Mouse (Mus musculus) embryonic facial prominence, embryonic 13.5 days (tissue): ENCODE results near the gene Cyp27a1. TPM values are rescaled to one million over a fixed set of nuclear protein-coding genes. Genes with fewer than 3 reads are reported as not detected.

Source experiments
- ATAC-seq: fragments of 200-750 bp; cut with Nextera tagmentation; 2 replicates; pipeline ENCODE4 v1.8.0; 2017; ENCODE audit warnings: low read depth; ENCODE audit not compliant: insufficient number of reproducible peaks, insufficient read depth, low FRiP score, low TSS enrichment
- H3K27ac ChIP-seq: fragments of 300-500 bp; sonication (generic); 2 replicates; pipeline ENCODE4 v1.5.1; 2015; ENCODE audit warnings: moderate library complexity, mild to moderate bottlenecking, inconsistent platforms
- H3K27me3 ChIP-seq: fragments of 300-500 bp; sonication (generic); 2 replicates; pipeline ENCODE4 v1.6.1; 2015; ENCODE audit warnings: mild to moderate bottlenecking, inconsistent platforms
- H3K36me3 ChIP-seq: fragments of 300-500 bp; sonication (generic); 2 replicates; pipeline ENCODE4 v1.6.1; 2015; ENCODE audit warnings: mild to moderate bottlenecking, inconsistent platforms
- H3K4me1 ChIP-seq: fragments of 300-500 bp; sonication (generic); 2 replicates; pipeline ENCODE4 v1.6.1; 2015; ENCODE audit warnings: inconsistent platforms
- H3K4me2 ChIP-seq: fragments of 300-500 bp; sonication (generic); 2 replicates; pipeline ENCODE4 v1.6.1; 2015; ENCODE audit warnings: moderate library complexity, mild to moderate bottlenecking, inconsistent platforms
- H3K4me3 ChIP-seq: fragments of 300-500 bp; sonication (generic); 2 replicates; pipeline ENCODE4 v1.5.1; 2015; ENCODE audit warnings: mild to moderate bottlenecking, inconsistent platforms
- H3K9ac ChIP-seq: fragments of 300-500 bp; sonication (generic); 2 replicates; pipeline ENCODE4 v1.6.1; 2015; ENCODE audit warnings: mild to moderate bottlenecking, inconsistent platforms
- H3K9me3 ChIP-seq: fragments of 300-500 bp; sonication (generic); 2 replicates; pipeline ENCODE4 v1.6.1; 2016; ENCODE audit warnings: inconsistent platforms
- WGBS: fragments of 180-500 bp; shearing (Covaris S2); methylation state at CpG from one replicate; pipeline ENCODE4 v1.1.7; 2015; ENCODE audit warnings: mixed read lengths; 5-methylcytosine and 5-hydroxymethylcytosine counted together
- polyA plus RNA-seq: library from polyadenylated mRNA; unstranded; fragments of >200 nt; fragmentation: Nextera tagmentation; extraction: Ambion mirVana; gene quantifications from 2 replicates; pipeline ENCODE4 v1.2.1, GENCODE M21; 2015

Cyp27a1 gene
- polyA plus RNA-seq: 15.3 and 19.0 TPM in 2 replicates

DNA sequence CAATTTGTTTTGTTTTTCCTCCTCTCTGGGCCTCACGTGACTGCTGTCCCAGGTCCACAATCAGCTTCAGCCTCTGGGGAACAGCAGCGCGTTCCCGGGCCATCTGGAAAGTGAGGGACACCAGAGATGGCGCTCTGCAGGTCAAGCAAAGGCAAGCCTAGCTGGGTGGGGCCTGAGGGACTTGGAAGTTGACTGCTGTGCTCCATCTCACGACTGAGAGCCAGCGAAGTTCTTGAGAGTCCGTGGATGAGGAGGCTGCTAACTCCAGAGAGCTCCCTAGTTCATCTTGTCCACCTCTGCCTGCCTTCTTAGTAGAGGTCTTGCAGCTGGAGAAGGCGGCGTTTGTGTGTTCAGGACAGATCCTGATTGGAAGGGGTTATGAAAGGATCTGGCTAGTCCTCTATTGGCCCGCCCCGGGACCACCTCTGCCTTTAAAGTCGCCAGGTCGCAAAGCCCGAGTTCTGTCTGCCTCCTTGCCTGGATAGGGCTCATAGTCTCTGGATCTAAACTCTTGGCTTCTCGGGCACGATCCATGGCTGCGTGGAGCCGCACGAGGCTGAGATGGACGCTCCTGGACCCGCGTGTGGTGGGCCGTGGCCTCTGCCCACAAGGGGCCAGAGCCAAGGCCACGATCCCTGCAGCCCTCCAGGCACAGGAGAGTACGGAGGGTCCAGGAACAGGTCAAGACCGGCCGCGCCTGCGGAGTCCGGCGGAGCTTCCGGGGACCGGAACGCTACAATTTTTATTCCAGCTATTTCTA lies at the start of gene Cyp27a1:
Gene Cyp27a1 (plus strand): TSS at position 476 of the 760 bp plus-strand sequence.
- peaks cover 29% of the 10 kb centered on the region for H3K4me1 ChIP-seq
- H3K4me3 ChIP-seq: peak within 1 kb of the TSS; percentile 56
- H3K27ac ChIP-seq: peak within 1 kb of the TSS; percentile 33; the same call in 1 of the 2 replicates
- peak within 1 kb of the TSS; percentile 74 for H3K9ac ChIP-seq
- 3% methylated on average over 35 of the region's 35 CpGs for WGBS
- H3K4me2 ChIP-seq: peak within 1 kb of the TSS; percentile 92
- ATAC-seq: 0 out of 2 replicates have a peak, but pooled peaks have one; percentile 64
- 0 out of 2 replicates have a peak, but pooled peaks cover 7% of the 10 kb centered on the region for H3K27me3 ChIP-seq
- H3K9me3 ChIP-seq: no peaks in the 10 kb centered on the region
- H3K36me3 ChIP-seq: no peaks in the 10 kb centered on the region

DNA sequence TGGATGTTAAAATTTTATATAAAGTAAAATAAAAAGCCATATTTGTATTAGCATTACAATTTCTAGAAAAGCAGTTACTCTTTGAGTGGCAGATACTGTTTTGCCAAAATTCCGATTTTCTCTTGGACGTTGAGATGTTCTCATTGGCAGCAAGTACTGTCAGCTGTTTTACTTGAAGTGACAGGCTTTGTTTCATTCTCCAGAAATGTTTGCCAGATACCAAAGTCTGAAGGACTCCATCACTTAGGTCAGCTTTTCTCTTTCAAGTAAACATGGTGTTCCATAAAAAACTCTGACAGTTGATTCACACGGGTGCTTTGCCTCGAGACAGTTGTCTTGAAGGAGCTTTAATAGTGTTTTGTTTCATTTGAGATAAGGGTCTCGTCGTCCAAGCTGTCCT lies 48.2 kb upstream of the Cyp27a1 start:
- no peak for ATAC-seq
- Histone ChIP-seq H3K4me2 (no peak overlapping the region), H3K27ac (no peak overlapping the region), H3K9ac (no peak overlapping the region), H3K27me3 (no peaks in the 10 kb centered on the region), H3K9me3 (no peaks in the 10 kb centered on the region), H3K36me3 (peaks cover 10% of the 10 kb centered on the region), H3K4me1 (peaks cover 14% of the 10 kb centered on the region), H3K4me3 (no peak overlapping the region)
- WGBS: 79% methylated on average over 6 of the region's 6 CpGs

DNA sequence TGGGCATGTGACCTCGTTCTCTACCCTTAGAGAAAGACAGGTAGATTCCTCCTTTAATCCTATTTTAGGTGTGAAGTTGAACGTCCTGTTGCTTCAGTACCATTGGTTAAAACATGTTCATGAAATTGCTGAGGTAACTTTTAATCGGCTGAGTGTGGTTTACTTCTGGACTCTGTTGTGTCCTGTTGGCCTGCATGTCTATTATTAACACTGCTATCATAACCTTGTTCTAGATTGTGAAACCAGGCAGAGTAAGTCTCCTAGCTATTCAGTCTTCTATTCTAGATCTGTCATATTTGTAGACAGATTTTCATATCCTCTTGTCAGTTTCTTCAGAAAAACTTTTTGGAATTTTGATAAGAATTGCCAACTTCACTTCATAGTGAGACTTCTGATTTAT lies 45.0 kb upstream of the Cyp27a1 start:
- 94% methylated on average over 3 of the region's 3 CpGs for WGBS
- peaks cover 3% of the 10 kb centered on the region; the same call in 1 of the 2 replicates for H3K4me1 ChIP-seq
- H3K9me3 ChIP-seq: no peaks in the 10 kb centered on the region
- no peak for ATAC-seq
- no peak overlapping the region for H3K4me2 ChIP-seq
- peaks cover 26% of the 10 kb centered on the region for H3K36me3 ChIP-seq
- H3K27me3 ChIP-seq: no peaks in the 10 kb centered on the region
- no peak overlapping the region for H3K9ac ChIP-seq
- H3K27ac ChIP-seq: no peak overlapping the region
- H3K4me3 ChIP-seq: no peak overlapping the region

DNA sequence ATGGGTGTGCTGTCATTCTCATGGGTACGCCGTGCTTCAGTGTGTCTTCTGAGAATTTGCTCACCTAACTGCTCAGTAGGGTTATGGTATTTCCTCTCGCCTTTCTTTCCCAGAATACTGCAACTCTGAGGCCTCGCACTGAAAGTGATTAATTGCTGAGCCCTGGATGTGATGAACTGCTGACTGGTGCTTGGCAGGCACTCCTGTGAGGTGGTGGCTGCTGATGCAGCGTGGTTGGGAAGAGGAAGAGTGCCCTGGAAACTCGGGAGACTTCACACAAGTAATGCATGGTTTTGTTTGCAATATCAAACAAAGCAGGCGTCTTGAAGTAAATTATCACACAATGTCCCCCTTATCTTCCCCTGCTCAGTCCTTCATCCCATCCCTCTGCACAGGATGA lies 40.6 kb upstream of the Cyp27a1 start:
- Histone ChIP-seq H3K4me1 (no peaks in the 10 kb centered on the region), H3K4me3 (no peak overlapping the region), H3K27ac (no peak overlapping the region), H3K4me2 (no peak overlapping the region), H3K9ac (no peak overlapping the region), H3K36me3 (peaks cover 27% of the 10 kb centered on the region), H3K27me3 (no peaks in the 10 kb centered on the region), H3K9me3 (no peaks in the 10 kb centered on the region)
- 88% methylated on average over 7 of the region's 7 CpGs for WGBS
- no peak for ATAC-seq

DNA sequence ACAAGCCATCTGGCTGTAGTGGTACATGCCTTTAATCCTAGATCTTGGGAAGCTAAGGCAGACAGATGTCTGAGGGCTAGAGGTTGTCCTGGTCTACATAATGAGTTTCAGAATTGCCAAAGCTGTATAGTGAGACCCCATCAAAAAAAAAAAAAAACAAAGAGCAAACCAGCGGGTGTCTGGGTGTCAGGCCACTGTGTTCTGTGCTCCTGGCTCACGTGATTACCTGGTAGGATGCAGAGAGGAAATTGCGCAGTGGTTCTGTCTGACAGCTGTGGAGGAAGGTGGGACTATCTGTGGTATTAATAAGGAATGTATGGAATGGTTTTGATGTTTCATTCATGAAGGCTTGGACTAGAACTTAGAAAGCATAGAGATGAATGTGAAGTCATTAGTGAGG lies 36.5 kb upstream of the Cyp27a1 start:
- H3K36me3 ChIP-seq: peaks cover 52% of the 10 kb centered on the region
- no peaks in the 10 kb centered on the region for H3K27me3 ChIP-seq
- H3K4me2 ChIP-seq: no peak overlapping the region
- no peaks in the 10 kb centered on the region for H3K4me1 ChIP-seq
- H3K9ac ChIP-seq: no peak overlapping the region
- H3K4me3 ChIP-seq: no peak overlapping the region
- ATAC-seq: no peak
- H3K27ac ChIP-seq: no peak overlapping the region
- H3K9me3 ChIP-seq: no peaks in the 10 kb centered on the region
- WGBS: 79% methylated on average over 3 of the region's 3 CpGs

DNA sequence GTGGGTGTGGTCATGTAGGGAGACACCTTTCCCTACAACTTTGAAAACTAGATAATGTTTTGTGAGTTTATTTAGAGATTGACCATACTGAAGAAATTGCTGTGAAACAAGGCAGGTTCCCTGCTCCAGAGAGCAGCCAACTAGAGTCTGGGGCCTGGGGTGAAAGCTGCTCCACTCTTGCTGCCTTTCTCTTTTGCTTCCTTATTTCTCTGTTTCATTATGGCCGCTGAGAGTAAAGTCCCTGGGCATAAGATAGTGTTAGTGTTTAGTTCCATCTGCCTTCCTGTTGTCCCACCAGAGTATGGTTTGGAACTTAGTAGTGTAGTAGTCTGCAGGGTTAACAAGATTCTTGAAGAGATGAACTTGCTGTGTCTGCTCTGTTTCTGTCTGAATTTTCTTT lies 35.5 kb upstream of the Cyp27a1 start:
- Histone ChIP-seq H3K9ac (no peak overlapping the region), H3K36me3 (peaks cover 54% of the 10 kb centered on the region), H3K27ac (no peak overlapping the region), H3K4me1 (no peaks in the 10 kb centered on the region), H3K4me2 (no peak overlapping the region), H3K4me3 (no peak overlapping the region), H3K27me3 (no peaks in the 10 kb centered on the region), H3K9me3 (no peaks in the 10 kb centered on the region)
- WGBS: 82% methylated on average over 1 of the region's 1 CpGs
- ATAC-seq: no peak

DNA sequence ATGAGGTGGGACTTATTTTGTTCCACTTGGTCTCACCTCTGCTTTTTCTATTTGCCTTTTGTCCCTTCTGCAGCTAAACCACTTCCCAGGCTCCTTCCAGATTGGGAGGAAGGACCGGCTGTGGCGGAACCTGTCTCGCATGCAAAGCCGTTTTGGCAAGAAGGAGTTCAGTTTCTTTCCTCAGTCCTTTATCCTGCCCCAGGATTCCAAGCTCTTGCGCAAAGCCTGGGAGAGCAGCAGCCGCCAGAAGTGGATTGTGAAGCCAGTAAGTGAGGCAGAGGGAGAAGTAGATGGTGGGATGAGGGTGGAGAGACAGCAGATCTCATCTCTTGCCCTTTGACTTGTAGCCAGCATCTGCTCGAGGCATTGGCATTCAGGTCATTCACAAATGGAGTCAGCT lies 26.2 kb upstream of the Cyp27a1 start:
- Histone ChIP-seq H3K4me1 (no peaks in the 10 kb centered on the region), H3K27ac (no peak overlapping the region), H3K9me3 (no peaks in the 10 kb centered on the region), H3K27me3 (no peaks in the 10 kb centered on the region), H3K9ac (no peak overlapping the region), H3K4me2 (no peak overlapping the region), H3K4me3 (no peak overlapping the region), H3K36me3 (peaks cover 94% of the 10 kb centered on the region)
- WGBS: 87% methylated on average over 7 of the region's 7 CpGs
- no peak for ATAC-seq

DNA sequence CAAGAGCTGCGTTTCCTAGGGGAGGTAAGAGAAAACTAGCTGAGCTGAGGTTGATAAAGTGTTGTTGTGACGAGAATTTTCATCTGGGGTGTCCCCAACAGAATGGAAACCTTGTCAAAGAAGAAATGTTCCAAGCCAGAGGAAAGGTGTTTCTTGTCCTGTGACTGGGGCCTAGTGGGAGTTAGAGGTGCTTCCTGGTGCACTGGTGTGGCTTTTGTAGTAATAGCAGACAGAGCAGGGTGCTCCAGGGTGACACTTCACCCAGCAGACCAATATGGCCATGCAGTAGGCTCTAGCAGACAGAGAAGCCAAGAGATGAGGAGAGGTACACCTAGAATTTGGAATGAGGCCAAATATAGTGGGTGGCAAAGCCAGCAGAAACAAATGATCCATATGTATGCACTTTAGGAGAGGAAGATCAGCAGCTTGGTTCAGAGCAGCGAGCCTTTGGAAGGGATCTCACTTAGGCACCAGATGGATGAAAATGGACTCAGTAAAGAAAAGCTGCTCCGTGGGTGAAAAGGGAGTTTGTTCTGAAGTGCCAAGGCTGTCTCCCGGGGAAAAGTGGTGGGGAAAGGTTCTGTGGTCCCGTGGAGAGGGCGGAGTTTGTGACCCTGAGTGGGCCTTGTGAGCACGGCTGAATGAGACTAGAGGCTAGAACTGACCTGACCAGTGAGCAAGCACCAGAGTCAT lies 19.3 kb upstream of the Cyp27a1 start:
- H3K27ac ChIP-seq: no peak overlapping the region
- 96% methylated on average over 8 of the region's 8 CpGs for WGBS
- no peaks in the 10 kb centered on the region for H3K27me3 ChIP-seq
- no peaks in the 10 kb centered on the region for H3K9me3 ChIP-seq
- H3K9ac ChIP-seq: no peak overlapping the region
- no peak overlapping the region for H3K4me2 ChIP-seq
- no peaks in the 10 kb centered on the region for H3K4me1 ChIP-seq
- no peak overlapping the region for H3K4me3 ChIP-seq
- no peak for ATAC-seq
- H3K36me3 ChIP-seq: peaks cover 88% of the 10 kb centered on the region

DNA sequence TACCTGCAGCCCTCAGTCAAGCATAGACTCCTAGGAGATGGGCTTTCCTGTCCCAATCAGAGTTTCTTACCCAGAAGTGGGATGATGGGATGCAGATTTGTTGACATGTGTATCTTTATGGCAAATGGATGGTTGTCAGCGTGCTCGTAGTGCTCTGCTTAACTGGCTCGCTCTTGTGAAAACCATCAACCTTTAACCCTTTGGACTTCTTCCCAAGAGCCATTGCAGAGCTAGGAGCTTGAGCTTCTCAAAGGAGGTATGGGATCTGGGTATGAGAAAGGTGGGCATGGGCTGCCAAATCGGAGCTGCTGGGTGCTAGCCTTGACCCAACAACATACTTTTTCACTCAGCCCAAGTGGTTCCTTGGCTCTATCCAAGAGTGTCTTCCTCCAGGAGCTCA lies 17.5 kb upstream of the Cyp27a1 start:
- H3K36me3 ChIP-seq: peaks cover 86% of the 10 kb centered on the region
- no peak overlapping the region for H3K4me3 ChIP-seq

DNA sequence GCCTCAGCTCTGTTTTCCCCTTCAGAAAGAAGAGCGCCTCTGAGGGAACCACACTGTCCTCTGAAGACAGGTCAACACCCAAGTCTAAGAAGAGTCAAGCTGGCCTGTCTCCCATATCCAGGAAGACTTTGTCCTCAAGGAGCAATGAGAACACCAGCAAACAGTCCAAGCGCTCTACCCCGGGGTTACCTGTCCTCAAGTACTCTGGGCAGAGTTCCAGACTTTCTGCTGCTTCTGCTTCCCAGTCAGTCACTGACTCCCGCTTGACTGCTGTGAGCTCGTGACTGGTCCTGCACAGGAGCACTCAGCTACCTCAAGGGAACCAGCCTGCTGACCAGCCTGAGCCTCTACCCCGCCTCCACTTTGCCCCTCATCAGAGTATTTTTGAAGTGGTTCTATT lies 16.0 kb upstream of the Cyp27a1 start:
- no peaks in the 10 kb centered on the region for H3K9me3 ChIP-seq
- 95% methylated on average over 6 of the region's 6 CpGs for WGBS
- H3K4me2 ChIP-seq: no peak overlapping the region
- no peak overlapping the region for H3K9ac ChIP-seq
- H3K27me3 ChIP-seq: no peaks in the 10 kb centered on the region
- H3K4me1 ChIP-seq: no peaks in the 10 kb centered on the region
- no peak for ATAC-seq
- H3K27ac ChIP-seq: no peak overlapping the region
- peaks cover 78% of the 10 kb centered on the region for H3K36me3 ChIP-seq
- no peak overlapping the region for H3K4me3 ChIP-seq

More for the DNA sequence above, 17.5 kb upstream of the Cyp27a1 start:
- no peaks in the 10 kb centered on the region for H3K4me1 ChIP-seq
- H3K27me3 ChIP-seq: no peaks in the 10 kb centered on the region
- no peak overlapping the region for H3K4me2 ChIP-seq
- WGBS: 96% methylated on average over 4 of the region's 4 CpGs
- no peak overlapping the region for H3K27ac ChIP-seq
- H3K9me3 ChIP-seq: no peaks in the 10 kb centered on the region
- no peak for ATAC-seq
- no peak overlapping the region for H3K9ac ChIP-seq

DNA sequence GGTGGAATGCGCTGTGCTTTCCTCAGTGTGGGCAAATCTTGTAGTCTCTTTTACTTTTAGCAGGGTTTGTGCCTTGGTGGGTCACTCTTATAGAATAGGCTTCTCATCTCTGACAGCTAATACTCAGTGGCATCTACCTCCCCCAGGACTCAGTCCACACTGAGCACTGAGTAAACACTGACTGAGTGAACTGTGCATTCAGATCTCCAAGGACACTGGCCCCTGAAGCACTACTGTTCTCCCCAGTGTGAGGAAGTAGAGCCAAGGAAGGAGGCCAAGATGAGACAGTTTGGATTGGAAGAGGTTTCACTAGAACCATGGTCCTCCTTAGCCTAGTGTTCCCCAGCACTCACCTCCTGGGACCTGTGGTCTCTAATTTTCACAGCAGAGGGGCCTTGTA lies 15.0 kb upstream of the Cyp27a1 start:
- H3K4me3 ChIP-seq: no peak overlapping the region
- H3K9me3 ChIP-seq: no peaks in the 10 kb centered on the region
- 96% methylated on average over 1 of the region's 1 CpGs for WGBS
- peaks cover 76% of the 10 kb centered on the region for H3K36me3 ChIP-seq
- no peak for ATAC-seq
- no peak overlapping the region for H3K4me2 ChIP-seq
- no peak overlapping the region for H3K27ac ChIP-seq
- no peak overlapping the region for H3K9ac ChIP-seq
- no peaks in the 10 kb centered on the region for H3K4me1 ChIP-seq
- H3K27me3 ChIP-seq: no peaks in the 10 kb centered on the region

DNA sequence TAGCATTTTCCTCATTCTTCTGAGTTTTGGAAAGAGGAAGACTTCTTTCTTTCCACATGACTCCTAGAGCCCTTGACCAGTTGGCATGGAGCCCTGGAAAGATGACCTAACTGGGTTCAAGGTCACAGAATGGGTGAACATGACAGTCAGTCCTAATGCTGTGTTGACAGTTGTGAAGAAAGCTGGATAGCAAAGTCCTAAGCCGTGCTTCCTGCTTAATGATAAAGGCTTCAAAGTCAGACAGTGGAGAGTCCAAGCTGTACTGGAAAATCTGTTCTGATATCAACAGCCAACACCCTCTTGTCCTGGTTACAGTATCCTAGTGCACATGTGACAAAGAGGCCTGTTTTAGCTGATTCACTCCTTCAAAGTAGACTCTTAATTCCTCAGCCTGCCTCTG lies 14.6 kb upstream of the Cyp27a1 start:
- Histone ChIP-seq H3K9ac (no peak overlapping the region), H3K9me3 (no peaks in the 10 kb centered on the region), H3K27ac (no peak overlapping the region), H3K4me1 (no peaks in the 10 kb centered on the region), H3K27me3 (no peaks in the 10 kb centered on the region), H3K4me2 (no peak overlapping the region), H3K36me3 (peaks cover 74% of the 10 kb centered on the region), H3K4me3 (no peak overlapping the region)
- WGBS: 89% methylated on average over 1 of the region's 1 CpGs
- ATAC-seq: no peak
